Mouse (Mus musculus) MN1 (cell line): ENCODE data around the gene Nek8.

Experiments
- DNase-seq: peaks from one replicate; pipeline ENCODE4 v3.0.0-alpha.2; 2016; ENCODE audit warnings: low spot score

The Nek8 gene

GRCm38 (mm10) chr11:78182961-78183844 is 6.7 kb upstream of the Nek8 start, which contains the start of gene Rpl23a:
Gene Rpl23a, minus strand, starts transcription at chr11:78183584.
- peak; percentile 97 for DNase-seq

DNA sequence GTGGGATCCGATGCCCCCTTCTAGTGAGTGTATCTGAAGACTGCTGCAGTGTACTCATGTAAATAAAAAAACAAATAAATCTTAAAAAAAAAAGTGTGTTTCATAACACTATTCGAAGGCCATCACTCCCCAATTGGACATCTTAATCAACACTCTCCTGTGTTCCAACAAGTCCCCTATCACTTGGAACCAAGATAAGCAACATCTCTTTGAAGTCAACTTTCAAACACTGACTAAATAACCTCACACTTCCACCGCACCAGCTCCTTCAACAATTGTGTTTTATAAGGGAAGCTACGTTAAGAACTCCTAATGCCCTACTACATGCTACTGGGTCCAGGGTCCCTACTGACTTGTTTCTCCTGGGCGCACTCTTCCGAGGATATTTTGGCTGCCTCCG is 6.0 kb upstream of the Nek8 start:
- DNase-seq = no peak

GRCm38 (mm10) chr11:78181830-78182357 is 5.4 kb upstream of the Nek8 start:
- DNase-seq = no peak

DNA sequence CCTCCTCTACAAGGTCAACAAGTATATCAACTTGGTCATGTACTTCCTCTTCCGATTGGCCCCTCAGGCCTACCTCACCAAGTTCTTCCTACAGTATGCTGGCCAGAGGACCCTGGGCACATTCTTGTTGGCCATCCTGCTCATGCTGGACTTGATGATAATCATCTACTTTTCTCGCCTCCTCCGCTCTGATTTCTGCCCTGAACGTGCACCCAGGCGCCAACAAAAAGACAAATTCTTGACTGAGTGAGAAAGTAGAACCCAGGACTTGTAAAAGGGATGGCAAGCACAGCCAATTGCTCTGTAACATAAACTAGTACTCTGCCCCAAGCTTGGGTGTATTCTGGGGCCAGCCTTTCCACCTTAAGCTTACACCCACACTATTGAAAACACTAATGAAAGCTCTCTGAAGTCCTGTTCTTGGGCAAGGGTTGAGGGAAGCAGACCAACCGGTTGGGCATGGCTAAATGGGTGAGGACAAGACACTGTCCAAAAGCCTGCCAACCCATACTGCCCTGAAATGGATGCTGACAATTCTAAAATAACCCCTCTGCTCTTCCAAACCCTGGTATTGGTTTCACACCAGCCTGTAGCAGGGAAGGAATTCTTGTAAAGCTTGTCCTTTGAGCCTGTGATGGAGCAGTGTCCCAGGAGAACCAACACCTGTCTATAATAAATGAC is 3.7 kb upstream of the Nek8 start:
- DNase-seq = no peak

GRCm38 (mm10) chr11:78179438-78179999 is 3.0 kb upstream of the Nek8 start:
- DNase-seq = no peak

- DNase-seq = peak; percentile 80
Observed at GRCm38 (mm10) chr11:78178859-78179437, 2.5 kb upstream of the Nek8 start.

- DNase-seq = peak; percentile 96
Observed at GRCm38 (mm10) chr11:78177903-78178858, 1.7 kb upstream of the Nek8 start.

GRCm38 (mm10) chr11:78177437-78177836 is 962 bp upstream of the Nek8 start:
- no peak for DNase-seq

DNA sequence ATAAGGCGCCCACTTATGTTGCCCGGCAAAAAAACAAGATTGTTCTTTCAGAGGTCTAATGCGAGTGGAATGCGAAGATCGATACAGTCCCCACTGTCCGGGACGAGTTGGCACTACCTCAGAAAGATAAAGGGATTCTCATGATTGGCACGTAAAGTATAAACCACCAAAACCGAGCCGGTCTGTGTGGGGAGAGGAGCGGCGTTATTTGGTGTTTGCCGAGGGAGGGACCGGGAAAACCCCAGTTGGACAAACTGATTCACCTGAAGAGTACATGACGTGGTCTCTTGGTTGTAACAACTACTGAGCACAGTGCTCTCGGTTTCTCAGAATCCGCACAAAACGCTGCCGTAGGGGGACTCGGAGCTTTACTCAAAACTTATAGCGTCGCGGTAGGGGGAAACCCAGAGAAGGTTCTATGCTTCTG is 443 bp upstream of the Nek8 start:
- no peak for DNase-seq

GRCm38 (mm10) chr11:78175771-78176401 is 589 bp downstream of the Nek8 start:
- DNase-seq = peak; percentile 87

DNA sequence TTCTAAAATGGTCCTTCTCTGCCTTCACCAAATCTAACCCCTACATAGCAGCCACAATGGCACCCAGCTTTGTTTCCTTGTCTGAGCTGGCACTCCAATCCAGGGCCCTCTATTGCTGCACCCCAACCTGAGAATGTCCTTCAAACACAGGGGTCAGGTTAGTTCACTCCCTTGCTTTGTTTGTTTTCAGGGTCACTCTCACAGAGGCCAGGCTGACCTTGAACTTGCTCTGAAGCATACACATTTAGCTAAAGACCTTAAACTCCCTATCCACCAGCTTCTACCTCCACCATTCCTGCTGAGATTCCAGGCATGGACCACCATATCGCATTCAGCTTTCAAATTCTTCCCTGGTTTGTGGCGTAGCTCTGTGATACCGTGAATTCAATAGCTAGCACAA is 2.0 kb downstream of the Nek8 start:
- DNase-seq = no peak

- DNase-seq = peak; percentile 64
Observed at GRCm38 (mm10) chr11:78172748-78173383, 3.6 kb downstream of the Nek8 start.

DNA sequence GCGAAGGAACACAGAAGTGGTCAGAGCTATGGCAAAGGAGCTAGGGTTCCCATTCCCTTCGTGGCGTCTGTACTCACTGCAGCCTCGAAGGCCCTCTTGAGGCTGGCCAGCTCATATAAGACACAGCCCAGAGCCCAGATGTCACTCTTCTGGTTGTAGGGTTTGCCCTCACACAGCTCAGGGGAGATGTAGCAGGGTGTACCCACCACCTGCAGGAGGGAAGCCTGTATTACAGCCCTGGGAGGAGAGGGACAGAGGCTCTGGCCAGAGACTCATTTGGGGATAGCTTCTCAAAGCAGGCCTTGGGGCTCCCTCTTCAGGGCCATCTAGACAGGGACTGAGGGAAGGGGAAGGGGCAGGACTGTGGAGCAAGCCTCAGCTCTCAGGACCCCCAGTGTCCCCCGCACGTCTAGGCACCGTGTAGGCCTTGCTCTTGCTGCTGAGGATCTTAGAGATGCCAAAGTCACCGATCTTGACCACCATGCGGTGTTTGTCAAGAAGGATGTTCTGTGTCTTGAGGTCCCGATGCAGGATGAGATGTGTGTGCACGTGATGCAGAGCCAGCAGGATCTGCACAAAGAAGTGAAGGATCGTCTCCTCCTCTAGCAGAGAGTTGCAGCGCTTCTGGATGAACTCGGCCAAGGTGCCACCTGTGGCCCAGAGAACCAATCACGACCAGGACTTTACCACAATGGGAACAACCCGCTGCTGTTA is 4.3 kb downstream of the Nek8 start:
- DNase-seq = peak; percentile 82

- no peak for DNase-seq
Observed at GRCm38 (mm10) chr11:78171328-78171727, 5.1 kb downstream of the Nek8 start.

- DNase-seq = no peak
Observed at GRCm38 (mm10) chr11:78170306-78170705, 6.2 kb downstream of the Nek8 start.

DNA sequence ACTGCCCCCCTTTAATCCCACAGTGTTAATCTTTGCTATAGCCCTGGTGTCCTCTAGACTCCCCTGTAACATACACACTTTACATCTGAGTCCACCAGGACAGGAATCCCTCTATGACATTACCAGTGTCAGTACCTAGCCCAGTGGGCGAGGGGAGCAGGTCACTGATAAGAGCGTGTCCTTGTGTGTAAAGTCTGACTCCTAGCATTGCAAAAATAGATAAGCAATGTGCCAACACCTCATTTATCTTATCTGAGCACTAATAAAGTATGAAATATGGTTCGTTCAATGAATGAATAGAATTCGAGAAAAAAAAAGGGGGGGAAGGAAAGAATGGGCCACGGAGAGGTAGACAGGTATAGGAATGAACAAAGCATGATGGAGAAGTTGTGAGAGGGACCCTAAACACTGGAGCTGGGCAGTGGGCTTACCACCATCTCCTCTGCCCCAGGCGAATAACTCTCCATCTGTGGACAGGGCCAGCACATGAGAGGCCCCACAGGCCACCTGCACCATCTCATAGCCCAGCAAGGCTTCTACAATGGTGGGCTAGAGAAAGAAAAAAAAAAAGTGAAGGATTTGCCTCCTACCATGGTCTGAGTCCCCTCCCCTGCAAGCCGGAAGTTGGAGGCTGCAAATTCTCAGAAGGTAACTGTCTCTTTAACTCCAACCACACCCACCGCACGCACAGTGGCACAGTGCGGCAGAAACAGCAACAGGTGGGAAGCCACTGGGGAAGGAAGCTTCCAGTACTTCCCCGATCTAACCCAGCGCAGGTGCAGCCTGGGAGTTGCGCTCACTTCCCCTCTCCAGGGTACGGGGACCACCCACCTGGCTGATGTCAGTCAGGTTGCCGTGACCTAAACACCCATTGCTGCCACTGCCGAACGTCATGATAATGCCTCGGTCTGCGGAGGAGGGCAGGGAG is 7.7 kb downstream of the Nek8 start:
- DNase-seq = no peak

- DNase-seq = no peak
Observed at GRCm38 (mm10) chr11:78167257-78167959, 9.1 kb downstream of the Nek8 start.

- DNase-seq = no peak
Observed at GRCm38 (mm10) chr11:78166640-78167039, 9.8 kb downstream of the Nek8 start.
